Mouse (Mus musculus): ENCODE results near the gene Gm20708. TPM values are rescaled to one million over a fixed set of nuclear protein-coding genes. Genes with fewer than 3 reads are reported as not detected.

Gene Gm20708
- polyA plus RNA-seq, 1 experiment from 2014 or later: 0.58 TPM

DNA sequence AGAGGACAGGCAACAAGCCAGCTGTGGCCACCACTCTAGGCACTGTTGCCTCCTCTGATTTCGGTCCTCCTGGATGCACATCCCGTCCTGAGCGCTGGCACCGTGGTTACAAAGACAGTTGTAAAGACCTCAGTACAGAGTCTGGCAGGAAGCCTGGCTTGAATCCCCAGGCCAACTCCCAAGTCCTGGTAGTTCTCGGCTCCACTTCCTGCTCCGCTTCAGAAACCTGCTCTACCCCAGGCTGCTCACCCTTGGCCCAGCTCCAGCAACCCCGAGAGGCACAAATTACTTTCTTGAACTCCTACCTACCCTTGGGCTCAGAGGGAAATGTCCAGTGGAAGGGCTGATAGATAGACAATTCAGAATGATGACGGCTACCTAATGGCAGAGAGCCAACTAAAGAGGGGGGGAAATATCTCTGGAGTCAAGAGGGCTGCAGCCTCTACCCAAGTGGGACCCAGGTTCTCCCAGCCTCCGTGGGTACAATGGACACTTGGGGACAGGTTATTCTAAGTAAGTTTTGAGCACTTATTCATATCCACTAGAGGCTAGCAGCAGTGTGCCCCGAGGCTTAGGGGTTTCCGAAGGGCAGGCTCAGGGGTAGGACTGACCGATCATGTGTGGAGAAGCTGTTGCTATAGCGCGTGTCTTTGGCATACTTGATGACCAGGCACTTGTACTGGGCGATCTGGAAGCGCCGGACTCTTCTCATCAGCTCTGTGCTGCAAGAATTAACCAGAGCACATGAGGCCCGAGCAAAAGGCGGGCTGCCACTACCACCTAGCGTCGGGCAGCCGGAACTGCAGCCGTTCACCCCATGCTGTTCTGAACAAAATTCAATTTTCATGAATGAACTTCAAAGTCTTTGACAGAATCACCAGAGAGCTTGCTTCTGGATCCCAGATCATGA is 14.8 kb downstream of the Gm20708 start:
- Histone ChIP-seq H3K4me2 (replicated peaks; ENCODE audit: low read depth, low read length) (peak overlapping the region; percentile 87), H3K4me3 (ENCODE audit: low read length) (peak overlapping the region; percentile 74), H3K27me3 (ENCODE audit: control insufficient read depth, insufficient read depth, low read length) (no peaks in the 10 kb centered on the region), H3K9ac (ENCODE audit: low read depth, low read length) (peak overlapping the region; percentile 80), H3K4me1 (ENCODE audit: control insufficient read depth, insufficient read depth, low read length) (peaks cover 47% of the 10 kb centered on the region), H3K27ac (ENCODE audit: low read depth, low read length) (no peak overlapping the region; the same call in 1 of the 2 replicates), H3K9me3 (ENCODE audit: control insufficient read depth, low read length) (no peaks in the 10 kb centered on the region), H3K36me3 (ENCODE audit: control insufficient read depth, insufficient read depth, low read length) (peaks cover 43% of the 10 kb centered on the region)
- WGBS: 19% methylated on average over 23 of the region's 23 CpGs
- peak; percentile 65 for ATAC-seq (ENCODE audit: low FRiP score, low TSS enrichment)

DNA sequence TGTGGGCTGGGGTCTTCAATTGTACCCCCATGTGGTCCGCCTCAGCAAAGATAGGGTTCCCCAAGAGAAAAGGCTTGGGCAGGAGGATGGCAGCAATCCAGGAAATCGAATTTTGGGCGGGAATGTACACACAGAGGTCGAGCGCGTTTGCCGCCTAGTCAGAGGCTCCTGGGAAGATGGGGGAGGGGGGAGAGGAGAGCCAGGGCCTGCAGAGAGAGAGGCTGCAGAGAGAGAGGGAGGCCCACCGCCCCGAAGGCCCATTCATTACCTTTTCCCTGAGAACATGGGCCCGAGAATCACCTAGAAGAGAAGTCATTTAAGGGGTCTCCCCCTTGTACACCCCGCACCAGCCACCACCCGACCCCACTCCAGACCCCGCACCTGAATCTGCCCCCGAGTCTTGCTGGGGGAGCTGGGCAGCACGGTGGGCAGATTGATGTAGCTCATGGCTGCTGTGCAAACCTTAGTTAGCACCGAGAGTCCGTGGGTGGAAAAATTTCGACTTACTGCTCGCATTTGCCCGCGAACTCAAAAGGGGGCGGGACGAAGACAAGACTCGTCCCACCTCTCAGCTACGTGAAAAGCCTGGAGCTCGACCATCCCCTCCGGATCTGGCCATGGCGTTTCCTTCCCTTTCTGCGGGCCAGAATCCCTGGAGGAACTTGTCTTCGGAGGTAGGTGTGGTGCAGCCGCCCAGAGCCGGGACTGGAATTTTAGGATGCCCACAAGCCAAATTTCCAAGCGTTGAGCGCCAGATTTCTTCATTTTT is 16.0 kb downstream of the Gm20708 start, which contains the start of the genes Afmid and Tk1:
TSS of gene Afmid (plus strand) at position 592 of the 769 bp plus-strand sequence.
TSS of gene Tk1 (minus strand) at position 760 of the 769 bp plus-strand sequence.
- H3K9me3 ChIP-seq (ENCODE audit: control insufficient read depth, low read length): no peaks in the 10 kb centered on the region
- H3K27me3 ChIP-seq (ENCODE audit: control insufficient read depth, insufficient read depth, low read length): no peaks in the 10 kb centered on the region
- peak within 1 kb of the TSS; percentile 74 for H3K4me3 ChIP-seq (ENCODE audit: low read length)
- peak within 1 kb of the TSS; percentile 87 for H3K4me2 ChIP-seq (replicated peaks; ENCODE audit: low read depth, low read length)
- peaks cover 58% of the 10 kb centered on the region for H3K4me1 ChIP-seq (ENCODE audit: control insufficient read depth, insufficient read depth, low read length)
- H3K9ac ChIP-seq (ENCODE audit: low read depth, low read length): peak within 1 kb of the TSS; percentile 80
- WGBS: under 1% methylated on average over 34 of the region's 34 CpGs
- H3K27ac ChIP-seq (ENCODE audit: low read depth, low read length): peak within 1 kb of the TSS; percentile 96
- peaks cover 31% of the 10 kb centered on the region for H3K36me3 ChIP-seq (ENCODE audit: control insufficient read depth, insufficient read depth, low read length)
- peak; percentile 72 for ATAC-seq (ENCODE audit: low FRiP score, low TSS enrichment)

DNA sequence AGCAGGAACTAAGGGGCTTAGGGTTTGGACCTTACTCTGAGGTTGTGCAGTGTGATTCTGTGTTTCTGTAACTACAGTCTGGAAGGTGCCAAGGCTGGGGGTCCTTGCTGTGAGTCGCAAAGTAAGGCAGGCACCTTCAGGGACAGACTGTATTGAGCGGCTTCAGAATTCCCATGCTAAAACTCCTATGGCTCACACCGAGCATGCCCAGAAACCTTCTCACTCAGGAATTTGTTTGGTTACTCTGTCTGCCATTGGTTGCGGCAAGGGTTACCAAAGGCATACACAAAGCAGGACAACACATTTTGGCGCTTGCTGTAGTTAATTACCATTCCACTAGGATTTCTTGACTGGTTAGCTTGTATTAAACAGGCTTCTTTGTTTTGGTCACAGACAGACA is 16.7 kb downstream of the Gm20708 start:
- H3K27ac ChIP-seq (ENCODE audit: low read depth, low read length): peak overlapping the region; percentile 96
- peak overlapping the region; percentile 87 for H3K4me2 ChIP-seq (replicated peaks; ENCODE audit: low read depth, low read length)
- no peaks in the 10 kb centered on the region for H3K9me3 ChIP-seq (ENCODE audit: control insufficient read depth, low read length)
- WGBS: 8% methylated on average over 5 of the region's 5 CpGs
- H3K9ac ChIP-seq (ENCODE audit: low read depth, low read length): peak overlapping the region; percentile 80
- H3K4me1 ChIP-seq (ENCODE audit: control insufficient read depth, insufficient read depth, low read length): peaks cover 58% of the 10 kb centered on the region
- H3K36me3 ChIP-seq (ENCODE audit: control insufficient read depth, insufficient read depth, low read length): peaks cover 25% of the 10 kb centered on the region
- H3K4me3 ChIP-seq (ENCODE audit: low read length): peak overlapping the region; percentile 74
- ATAC-seq (ENCODE audit: low FRiP score, low TSS enrichment): peak; percentile 22; the same call in 1 of the 2 replicates
- H3K27me3 ChIP-seq (ENCODE audit: control insufficient read depth, insufficient read depth, low read length): no peaks in the 10 kb centered on the region

DNA sequence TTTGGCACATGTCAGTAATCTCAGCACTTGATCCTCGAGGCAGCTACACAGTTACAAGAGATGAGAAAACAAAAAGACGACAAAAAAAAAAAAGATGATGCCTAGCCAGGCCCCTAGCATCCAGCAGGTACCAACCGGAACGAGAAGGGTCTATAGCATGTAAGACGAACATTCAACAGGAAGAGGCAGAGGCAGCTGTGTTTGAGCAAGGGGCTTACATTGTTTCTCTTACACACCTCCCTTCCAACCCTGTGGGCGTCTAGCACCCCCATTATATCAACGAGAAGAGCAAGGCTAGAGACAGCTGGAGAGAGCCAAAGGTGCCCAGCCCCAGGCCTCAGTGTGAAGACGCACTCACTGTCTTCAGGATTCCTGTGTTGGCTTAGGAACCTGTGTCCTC is 17.4 kb downstream of the Gm20708 start:
- no peak overlapping the region for H3K4me2 ChIP-seq (replicated peaks; ENCODE audit: low read depth, low read length)
- H3K9ac ChIP-seq (ENCODE audit: low read depth, low read length): no peak overlapping the region; the same call in 1 of the 2 replicates
- H3K4me3 ChIP-seq (ENCODE audit: low read length): no peak overlapping the region
- H3K4me1 ChIP-seq (ENCODE audit: control insufficient read depth, insufficient read depth, low read length): peaks cover 56% of the 10 kb centered on the region
- peaks cover 17% of the 10 kb centered on the region for H3K36me3 ChIP-seq (ENCODE audit: control insufficient read depth, insufficient read depth, low read length)
- 58% methylated on average over 8 of the region's 8 CpGs for WGBS
- no peak for ATAC-seq (ENCODE audit: low FRiP score, low TSS enrichment)
- no peaks in the 10 kb centered on the region for H3K9me3 ChIP-seq (ENCODE audit: control insufficient read depth, low read length)
- H3K27ac ChIP-seq (ENCODE audit: low read depth, low read length): no peak overlapping the region
- H3K27me3 ChIP-seq (ENCODE audit: control insufficient read depth, insufficient read depth, low read length): no peaks in the 10 kb centered on the region

DNA sequence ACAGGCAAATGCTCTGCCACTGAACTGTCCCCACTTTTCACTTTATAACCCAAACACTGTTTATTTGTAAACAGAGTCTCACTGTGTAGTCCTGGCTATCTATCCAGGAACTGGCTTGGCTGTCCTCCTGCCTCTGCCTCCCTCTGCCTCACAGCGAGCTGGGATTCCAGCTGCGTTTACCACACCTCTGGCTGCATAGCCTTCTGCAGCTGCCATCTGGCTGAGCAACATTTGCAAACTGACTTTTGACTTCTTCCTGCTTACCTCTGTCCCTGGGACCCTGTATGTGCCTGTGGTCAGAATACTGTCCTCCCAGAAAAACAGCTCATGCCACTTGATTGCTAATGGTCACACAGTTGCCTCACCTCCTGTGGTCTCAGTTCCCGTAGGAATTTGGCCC is 17.9 kb downstream of the Gm20708 start:
- Histone ChIP-seq H3K9ac (ENCODE audit: low read depth, low read length) (no peak overlapping the region), H3K9me3 (ENCODE audit: control insufficient read depth, low read length) (no peaks in the 10 kb centered on the region), H3K4me1 (ENCODE audit: control insufficient read depth, insufficient read depth, low read length) (peaks cover 58% of the 10 kb centered on the region), H3K27ac (ENCODE audit: low read depth, low read length) (0 out of 2 replicates have a peak overlapping the region, but pooled peaks have one; percentile 7), H3K36me3 (ENCODE audit: control insufficient read depth, insufficient read depth, low read length) (peaks cover 13% of the 10 kb centered on the region), H3K4me2 (replicated peaks; ENCODE audit: low read depth, low read length) (no peak overlapping the region), H3K4me3 (ENCODE audit: low read length) (no peak overlapping the region), H3K27me3 (ENCODE audit: control insufficient read depth, insufficient read depth, low read length) (no peaks in the 10 kb centered on the region)
- WGBS: 60% methylated on average over 3 of the region's 3 CpGs
- no peak for ATAC-seq (ENCODE audit: low FRiP score, low TSS enrichment)

DNA sequence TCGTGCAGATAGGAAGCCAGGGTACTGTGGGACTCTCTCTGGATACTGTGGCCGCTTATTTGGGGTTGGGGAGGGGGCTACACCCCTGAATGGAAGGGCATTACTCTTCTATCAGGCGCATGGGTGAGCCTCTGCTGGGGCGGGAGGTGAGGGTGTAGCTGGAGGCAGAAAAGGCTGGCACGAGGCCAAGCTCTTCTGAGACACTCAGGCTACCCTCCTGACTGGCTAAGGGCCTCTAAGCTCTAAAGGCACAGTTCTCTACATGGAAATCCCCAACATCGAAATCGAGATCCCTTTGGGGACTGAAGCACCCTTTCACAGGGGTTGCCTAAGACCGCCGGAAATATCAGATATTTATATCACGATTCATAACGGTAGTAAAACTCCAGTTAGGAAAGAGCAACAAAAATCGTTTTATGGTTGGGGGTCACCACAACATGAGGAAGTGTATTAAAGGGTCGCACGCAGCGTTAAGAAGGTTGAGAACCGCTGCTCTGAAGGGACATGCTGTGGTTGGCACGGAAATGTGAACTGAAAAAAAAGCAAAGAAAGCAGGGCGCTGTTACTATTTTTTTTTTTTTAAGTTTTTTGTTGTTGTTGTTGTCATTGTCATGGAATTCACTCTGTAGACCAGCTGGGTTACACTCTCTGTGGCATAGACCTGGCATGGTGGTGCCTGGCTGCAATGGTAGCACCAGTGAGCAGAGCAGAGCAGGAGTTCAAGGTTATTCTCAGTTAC is 18.9 kb downstream of the Gm20708 start:
- Histone ChIP-seq H3K27ac (ENCODE audit: low read depth, low read length) (peak overlapping the region; percentile 59; the same call in 1 of the 2 replicates), H3K27me3 (ENCODE audit: control insufficient read depth, insufficient read depth, low read length) (no peaks in the 10 kb centered on the region), H3K9ac (ENCODE audit: low read depth, low read length) (peak overlapping the region; percentile 12; the same call in 1 of the 2 replicates), H3K4me1 (ENCODE audit: control insufficient read depth, insufficient read depth, low read length) (peaks cover 57% of the 10 kb centered on the region), H3K36me3 (ENCODE audit: control insufficient read depth, insufficient read depth, low read length) (peaks cover 6% of the 10 kb centered on the region), H3K4me2 (replicated peaks; ENCODE audit: low read depth, low read length) (no peak overlapping the region), H3K9me3 (ENCODE audit: control insufficient read depth, low read length) (no peaks in the 10 kb centered on the region), H3K4me3 (ENCODE audit: low read length) (no peak overlapping the region)
- no peak for ATAC-seq (ENCODE audit: low FRiP score, low TSS enrichment)
- 77% methylated on average over 18 of the region's 18 CpGs for WGBS

DNA sequence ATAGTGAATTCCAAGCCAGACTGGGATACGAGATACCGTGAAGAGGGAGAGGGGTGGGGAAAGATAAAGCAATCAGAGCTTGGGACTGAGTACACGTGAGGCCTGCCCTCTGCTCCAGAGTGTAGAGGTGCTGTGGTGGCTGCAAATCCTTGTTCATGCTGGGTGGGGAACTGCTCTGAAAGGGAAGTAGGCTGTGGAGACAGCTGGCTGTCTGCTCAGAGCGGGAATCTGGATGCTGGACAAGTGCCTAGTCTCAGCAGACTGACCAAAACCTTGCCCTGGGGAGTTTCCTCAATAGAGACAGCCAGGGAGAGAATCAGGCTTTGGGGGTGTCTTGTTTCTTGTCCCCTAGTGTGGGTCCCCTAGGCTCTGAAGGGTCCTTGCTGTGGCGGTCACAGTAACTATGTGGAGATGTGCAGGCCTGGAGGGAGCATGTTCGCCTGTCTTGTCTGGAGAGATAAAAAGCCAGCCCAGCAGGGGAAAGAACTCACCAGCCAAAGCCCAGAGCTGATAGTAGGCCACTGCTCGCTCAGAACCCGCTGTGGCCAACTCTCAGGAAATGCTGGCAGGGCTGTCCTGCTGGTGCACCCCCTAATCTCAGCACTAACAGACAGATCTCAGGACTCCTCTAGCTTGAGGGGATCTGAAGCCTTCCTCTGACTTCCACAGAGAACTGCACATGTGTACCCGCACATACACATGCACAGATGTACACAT is 19.6 kb downstream of the Gm20708 start:
- Histone ChIP-seq H3K9ac (ENCODE audit: low read depth, low read length) (peak overlapping the region; percentile 12; the same call in 1 of the 2 replicates), H3K36me3 (ENCODE audit: control insufficient read depth, insufficient read depth, low read length) (no peaks in the 10 kb centered on the region; the same call in 1 of the 2 replicates), H3K4me2 (replicated peaks; ENCODE audit: low read depth, low read length) (no peak overlapping the region), H3K9me3 (ENCODE audit: control insufficient read depth, low read length) (no peaks in the 10 kb centered on the region), H3K27ac (ENCODE audit: low read depth, low read length) (peak overlapping the region; percentile 59), H3K4me1 (ENCODE audit: control insufficient read depth, insufficient read depth, low read length) (peaks cover 51% of the 10 kb centered on the region), H3K27me3 (ENCODE audit: control insufficient read depth, insufficient read depth, low read length) (no peaks in the 10 kb centered on the region), H3K4me3 (ENCODE audit: low read length) (no peak overlapping the region)
- 54% methylated on average over 9 of the region's 9 CpGs for WGBS
- no peak for ATAC-seq (ENCODE audit: low FRiP score, low TSS enrichment)

DNA sequence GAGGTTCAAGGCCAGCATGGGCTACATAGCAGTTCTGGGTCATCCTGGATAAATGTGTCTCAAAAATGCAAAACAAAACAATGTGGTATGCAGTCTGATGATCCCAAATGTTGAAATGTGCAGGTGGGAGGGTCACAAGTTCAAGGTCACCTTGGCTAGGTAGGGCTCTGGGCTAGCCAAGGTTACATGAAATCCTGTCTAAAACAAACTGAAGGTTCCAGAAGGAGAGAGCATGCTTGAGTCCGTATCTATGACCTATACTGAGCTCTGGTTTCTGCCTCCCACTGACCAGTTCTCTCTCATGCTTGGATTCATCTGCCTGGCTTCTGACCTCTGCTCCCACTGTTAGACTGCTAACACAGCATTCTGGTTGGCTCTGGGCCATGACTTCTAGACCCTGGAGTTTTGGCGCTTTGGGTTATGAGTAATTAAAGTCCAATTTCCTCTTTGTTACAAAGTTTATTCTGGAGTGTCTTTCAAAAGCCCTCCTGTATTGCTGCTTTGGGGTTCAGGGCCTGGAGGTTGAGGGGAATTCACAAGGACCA is 20.3 kb downstream of the Gm20708 start:
- peaks cover 46% of the 10 kb centered on the region for H3K4me1 ChIP-seq (ENCODE audit: control insufficient read depth, insufficient read depth, low read length)
- 25% methylated on average over 2 of the region's 2 CpGs for WGBS
- H3K4me3 ChIP-seq (ENCODE audit: low read length): no peak overlapping the region
- H3K9me3 ChIP-seq (ENCODE audit: control insufficient read depth, low read length): no peaks in the 10 kb centered on the region
- peak overlapping the region; percentile 59 for H3K27ac ChIP-seq (ENCODE audit: low read depth, low read length)
- no peak overlapping the region for H3K9ac ChIP-seq (ENCODE audit: low read depth, low read length)
- no peaks in the 10 kb centered on the region for H3K36me3 ChIP-seq (ENCODE audit: control insufficient read depth, insufficient read depth, low read length)
- H3K27me3 ChIP-seq (ENCODE audit: control insufficient read depth, insufficient read depth, low read length): no peaks in the 10 kb centered on the region
- H3K4me2 ChIP-seq (replicated peaks; ENCODE audit: low read depth, low read length): no peak overlapping the region
- no peak for ATAC-seq (ENCODE audit: low FRiP score, low TSS enrichment)

Data from kidney, embryonic 14.5 days (tissue).